Mouse (Mus musculus) liver (tissue): ENCODE measurements at regions not wholly inside any gene's neighbourhood (a gene's known extent, or its start where the extent isn't known, plus 50 kb on each side); places are given as distances from the start of the nearest gene placed in this dataset.

Source experiments
- DNase-seq: peaks from one replicate; pipeline ENCODE4 v3.0.0-alpha.2; 2020; ENCODE audit warnings: mixed read lengths

GRCm38 (mm10) chr15:59214096-59214495, 325.0 kb downstream of the Gm49356 start:
- no peak for DNase-seq

GRCm38 (mm10) chr15:59215239-59215638, 326.1 kb downstream of the Gm49356 start:
- DNase-seq = no peak

GRCm38 (mm10) chr15:59217481-59217880, 328.4 kb downstream of the Gm49356 start:
- DNase-seq = no peak

- no peak for DNase-seq
Measured at GRCm38 (mm10) chr15:59218916-59219315, 329.8 kb downstream of the Gm49356 start.

- no peak for DNase-seq
Measured at GRCm38 (mm10) chr15:59225637-59226036, 336.5 kb downstream of the Gm49356 start.

- no peak for DNase-seq
Measured at GRCm38 (mm10) chr15:59227293-59227692, 338.2 kb downstream of the Gm49356 start.

GRCm38 (mm10) chr15:59230536-59230935, 341.4 kb downstream of the Gm49356 start:
- DNase-seq = no peak

- no peak for DNase-seq
Measured at GRCm38 (mm10) chr15:59231703-59232102, 342.6 kb downstream of the Gm49356 start.

GRCm38 (mm10) chr15:59232290-59232689, 343.2 kb downstream of the Gm49356 start:
- no peak for DNase-seq

GRCm38 (mm10) chr15:59237446-59238161, 348.5 kb downstream of the Gm49356 start:
- no peak for DNase-seq

- no peak for DNase-seq
Measured at GRCm38 (mm10) chr15:59241752-59242151, 352.7 kb downstream of the Gm49356 start.

- DNase-seq = peak; percentile 6
Measured at GRCm38 (mm10) chr15:59245927-59246649, 357.0 kb downstream of the Gm49356 start.

GRCm38 (mm10) chr15:59248477-59249260, 359.6 kb downstream of the Gm49356 start:
- no peak for DNase-seq

GRCm38 (mm10) chr15:59261380-59261779, 372.3 kb downstream of the Gm49356 start:
- DNase-seq = no peak

- DNase-seq = no peak
Measured at GRCm38 (mm10) chr15:59262380-59262779, 373.3 kb downstream of the Gm49356 start.

GRCm38 (mm10) chr15:59263433-59264328, 374.6 kb downstream of the Gm49356 start:
- peak; percentile 58 for DNase-seq
